Mouse (Mus musculus): ENCODE data around the gene Cd84. TPM values are rescaled to one million over a fixed set of nuclear protein-coding genes. Genes with fewer than 3 reads are reported as not detected.
"Not testable (repeated sequence)": the region's sequence is repeated elsewhere in the genome, so short reads cannot be mapped to it uniquely, and the experiment has no call there.

Cd84 gene
- polyA plus RNA-seq (2014; fragmentation: Nextera tagmentation; extraction: Ambion mirVana) = 0.51 and 1.2 TPM in 2 replicates

- H3K4me3 ChIP-seq (replicated peaks; ENCODE audit: low read depth, low read length) = no peak within 1 kb of the TSS
- DNase-seq = no peak
- H3K36me3 ChIP-seq (ENCODE audit: control insufficient read depth, insufficient read depth, low read length) = no peaks in the 10 kb centered on the region
- no peak within 1 kb of the TSS for H3K4me2 ChIP-seq (ENCODE audit: low read length)
- 88% methylated on average over 3 of the region's 3 CpGs for WGBS
- H3K4me1 ChIP-seq (ENCODE audit: control insufficient read depth, insufficient read depth, low read length) = no peaks in the 10 kb centered on the region
- H3K9ac ChIP-seq (replicated peaks; ENCODE audit: low read length) = no peak within 1 kb of the TSS
- H3K27ac ChIP-seq (replicated peaks; ENCODE audit: low read depth, low read length) = no peak within 1 kb of the TSS
- ATAC-seq (ENCODE audit: low FRiP score, low TSS enrichment) = no peak
- H3K27me3 ChIP-seq (ENCODE audit: control insufficient read depth, insufficient read depth, low read length) = no peaks in the 10 kb centered on the region
- H3K9me3 ChIP-seq (ENCODE audit: control insufficient read depth, low read length) = no peaks in the 10 kb centered on the region
Measured at GRCm38 (mm10) chr1:171839488-171839887, at the start of gene Cd84. Gene Cd84 (plus strand): TSS chr1:171839697.

GRCm38 (mm10) chr1:171791491-171791890 lies 48.0 kb upstream of the Cd84 start:
- DNase-seq = no peak
- 85% methylated on average over 3 of the region's 3 CpGs for WGBS
- H3K27ac ChIP-seq (replicated peaks; ENCODE audit: low read depth, low read length) = no peak overlapping the region
- H3K9me3 ChIP-seq (ENCODE audit: control insufficient read depth, low read length) = no peaks in the 10 kb centered on the region
- no peak overlapping the region for H3K4me2 ChIP-seq (ENCODE audit: low read length)
- no peak overlapping the region for H3K9ac ChIP-seq (replicated peaks; ENCODE audit: low read length)
- H3K27me3 ChIP-seq (ENCODE audit: control insufficient read depth, insufficient read depth, low read length) = no peaks in the 10 kb centered on the region
- H3K36me3 ChIP-seq (ENCODE audit: control insufficient read depth, insufficient read depth, low read length) = no peaks in the 10 kb centered on the region
- no peak for ATAC-seq (ENCODE audit: low FRiP score, low TSS enrichment)
- H3K4me3 ChIP-seq (replicated peaks; ENCODE audit: low read depth, low read length) = no peak overlapping the region
- no peaks in the 10 kb centered on the region for H3K4me1 ChIP-seq (ENCODE audit: control insufficient read depth, insufficient read depth, low read length)

- WGBS = 84% methylated on average over 2 of the region's 2 CpGs
- Histone ChIP-seq H3K4me3 (replicated peaks; ENCODE audit: low read depth, low read length) (no peak overlapping the region), H3K9me3 (ENCODE audit: control insufficient read depth, low read length) (no peaks in the 10 kb centered on the region)
Measured at GRCm38 (mm10) chr1:171796185-171796584, 43.3 kb upstream of the Cd84 start.

GRCm38 (mm10) chr1:171797840-171798239 lies 41.7 kb upstream of the Cd84 start:
- H3K9me3 ChIP-seq (ENCODE audit: control insufficient read depth, low read length) = no peaks in the 10 kb centered on the region
- WGBS = 54% methylated on average over 1 of the region's 1 CpGs
- DNase-seq (no peak), ATAC-seq (ENCODE audit: low FRiP score, low TSS enrichment) (no peak)
- no peak overlapping the region for H3K4me3 ChIP-seq (replicated peaks; ENCODE audit: low read depth, low read length)
- no peak overlapping the region for H3K9ac ChIP-seq (replicated peaks; ENCODE audit: low read length)
- no peaks in the 10 kb centered on the region for H3K4me1 ChIP-seq (ENCODE audit: control insufficient read depth, insufficient read depth, low read length)
- H3K27me3 ChIP-seq (ENCODE audit: control insufficient read depth, insufficient read depth, low read length) = no peaks in the 10 kb centered on the region
- H3K36me3 ChIP-seq (ENCODE audit: control insufficient read depth, insufficient read depth, low read length) = no peaks in the 10 kb centered on the region
- H3K4me2 ChIP-seq (ENCODE audit: low read length) = no peak overlapping the region
- H3K27ac ChIP-seq (replicated peaks; ENCODE audit: low read depth, low read length) = no peak overlapping the region

More at GRCm38 (mm10) chr1:171796185-171796584, 43.3 kb upstream of the Cd84 start:
- ATAC-seq (ENCODE audit: low FRiP score, low TSS enrichment) = no peak
- Histone ChIP-seq H3K4me1 (ENCODE audit: control insufficient read depth, insufficient read depth, low read length) (no peaks in the 10 kb centered on the region), H3K27me3 (ENCODE audit: control insufficient read depth, insufficient read depth, low read length) (no peaks in the 10 kb centered on the region), H3K4me2 (ENCODE audit: low read length) (no peak overlapping the region), H3K36me3 (ENCODE audit: control insufficient read depth, insufficient read depth, low read length) (no peaks in the 10 kb centered on the region), H3K9ac (replicated peaks; ENCODE audit: low read length) (no peak overlapping the region), H3K27ac (replicated peaks; ENCODE audit: low read depth, low read length) (no peak overlapping the region)
- DNase-seq = no peak

GRCm38 (mm10) chr1:171799648-171800047 lies 39.8 kb upstream of the Cd84 start:
- H3K27ac ChIP-seq (replicated peaks; ENCODE audit: low read depth, low read length) = no peak overlapping the region
- ATAC-seq (ENCODE audit: low FRiP score, low TSS enrichment) (no peak), DNase-seq (no peak)
- H3K4me3 ChIP-seq (replicated peaks; ENCODE audit: low read depth, low read length) = no peak overlapping the region
- WGBS = 86% methylated on average over 4 of the region's 4 CpGs
- H3K27me3 ChIP-seq (ENCODE audit: control insufficient read depth, insufficient read depth, low read length) = no peaks in the 10 kb centered on the region
- H3K9ac ChIP-seq (replicated peaks; ENCODE audit: low read length) = no peak overlapping the region
- no peaks in the 10 kb centered on the region for H3K36me3 ChIP-seq (ENCODE audit: control insufficient read depth, insufficient read depth, low read length)
- no peaks in the 10 kb centered on the region for H3K9me3 ChIP-seq (ENCODE audit: control insufficient read depth, low read length)
- H3K4me1 ChIP-seq (ENCODE audit: control insufficient read depth, insufficient read depth, low read length) = no peaks in the 10 kb centered on the region
- no peak overlapping the region for H3K4me2 ChIP-seq (ENCODE audit: low read length)

GRCm38 (mm10) chr1:171811048-171811447 lies 28.4 kb upstream of the Cd84 start:
- not testable (repeated sequence) for H3K9me3 ChIP-seq (ENCODE audit: control insufficient read depth, low read length); H3K4me1 ChIP-seq (ENCODE audit: control insufficient read depth, insufficient read depth, low read length); DNase-seq; H3K9ac ChIP-seq (replicated peaks; ENCODE audit: low read length); H3K27me3 ChIP-seq (ENCODE audit: control insufficient read depth, insufficient read depth, low read length); H3K4me2 ChIP-seq (ENCODE audit: low read length); H3K27ac ChIP-seq (replicated peaks; ENCODE audit: low read depth, low read length); ATAC-seq (ENCODE audit: low FRiP score, low TSS enrichment); H3K36me3 ChIP-seq (ENCODE audit: control insufficient read depth, insufficient read depth, low read length); H3K4me3 ChIP-seq (replicated peaks; ENCODE audit: low read depth, low read length)
- 77% methylated on average over 1 of the region's 1 CpGs for WGBS

- H3K27ac ChIP-seq (replicated peaks; ENCODE audit: low read depth, low read length) = no peak overlapping the region
- no peaks in the 10 kb centered on the region for H3K4me1 ChIP-seq (ENCODE audit: control insufficient read depth, insufficient read depth, low read length)
- H3K9me3 ChIP-seq (ENCODE audit: control insufficient read depth, low read length) = no peaks in the 10 kb centered on the region
- H3K4me3 ChIP-seq (replicated peaks; ENCODE audit: low read depth, low read length) = no peak overlapping the region
- H3K36me3 ChIP-seq (ENCODE audit: control insufficient read depth, insufficient read depth, low read length) = no peaks in the 10 kb centered on the region
- no peaks in the 10 kb centered on the region for H3K27me3 ChIP-seq (ENCODE audit: control insufficient read depth, insufficient read depth, low read length)
- DNase-seq (peak; percentile 89), ATAC-seq (ENCODE audit: low FRiP score, low TSS enrichment) (peak; percentile 83)
- 13% methylated on average over 8 of the region's 8 CpGs for WGBS
- no peak overlapping the region for H3K9ac ChIP-seq (replicated peaks; ENCODE audit: low read length)
- H3K4me2 ChIP-seq (ENCODE audit: low read length) = no peak overlapping the region
Measured at GRCm38 (mm10) chr1:171815545-171816439, 23.7 kb upstream of the Cd84 start.

- no peak overlapping the region for H3K27ac ChIP-seq (replicated peaks; ENCODE audit: low read depth, low read length)
- 89% methylated on average over 4 of the region's 4 CpGs for WGBS
- H3K27me3 ChIP-seq (ENCODE audit: control insufficient read depth, insufficient read depth, low read length) = no peaks in the 10 kb centered on the region
- no peaks in the 10 kb centered on the region for H3K9me3 ChIP-seq (ENCODE audit: control insufficient read depth, low read length)
- H3K4me3 ChIP-seq (replicated peaks; ENCODE audit: low read depth, low read length) = no peak overlapping the region
- ATAC-seq (ENCODE audit: low FRiP score, low TSS enrichment) (no peak), DNase-seq (no peak)
- H3K4me1 ChIP-seq (ENCODE audit: control insufficient read depth, insufficient read depth, low read length) = no peaks in the 10 kb centered on the region
- no peak overlapping the region for H3K4me2 ChIP-seq (ENCODE audit: low read length)
- no peaks in the 10 kb centered on the region for H3K36me3 ChIP-seq (ENCODE audit: control insufficient read depth, insufficient read depth, low read length)
- no peak overlapping the region for H3K9ac ChIP-seq (replicated peaks; ENCODE audit: low read length)
Measured at GRCm38 (mm10) chr1:171816991-171817390, 22.5 kb upstream of the Cd84 start.

- Histone ChIP-seq H3K27ac (replicated peaks; ENCODE audit: low read depth, low read length) (no peak overlapping the region), H3K4me2 (ENCODE audit: low read length) (no peak overlapping the region), H3K4me1 (ENCODE audit: control insufficient read depth, insufficient read depth, low read length) (no peaks in the 10 kb centered on the region), H3K4me3 (replicated peaks; ENCODE audit: low read depth, low read length) (no peak overlapping the region), H3K9ac (replicated peaks; ENCODE audit: low read length) (no peak overlapping the region), H3K36me3 (ENCODE audit: control insufficient read depth, insufficient read depth, low read length) (no peaks in the 10 kb centered on the region), H3K9me3 (ENCODE audit: control insufficient read depth, low read length) (no peaks in the 10 kb centered on the region), H3K27me3 (ENCODE audit: control insufficient read depth, insufficient read depth, low read length) (no peaks in the 10 kb centered on the region)
- ATAC-seq (ENCODE audit: low FRiP score, low TSS enrichment) (no peak), DNase-seq (no peak)
- WGBS = 18% methylated on average over 1 of the region's 1 CpGs
Measured at GRCm38 (mm10) chr1:171821331-171821730, 18.2 kb upstream of the Cd84 start.
